Mouse (Mus musculus) skeletal muscle tissue, adult 2 months (tissue): ENCODE results near the gene Lcmt2.
"Not testable (repeated sequence)": the region's sequence is repeated elsewhere in the genome, so short reads cannot be mapped to it uniquely, and the experiment has no call there.

Source experiments
- DNase-seq: peaks from one replicate; pipeline ENCODE4 v3.0.0-alpha.2; 2012; ENCODE audit warnings: low read depth, low spot score

The Lcmt2 gene

GRCm38 (mm10) chr2:121140018-121140882 is at the start of gene Lcmt2, which contains the start of gene Adal:
Lcmt2 (minus strand) TSS chr2:121140653.
Adal (plus strand) TSS chr2:121140428.
- peak; percentile 92 for DNase-seq

DNA sequence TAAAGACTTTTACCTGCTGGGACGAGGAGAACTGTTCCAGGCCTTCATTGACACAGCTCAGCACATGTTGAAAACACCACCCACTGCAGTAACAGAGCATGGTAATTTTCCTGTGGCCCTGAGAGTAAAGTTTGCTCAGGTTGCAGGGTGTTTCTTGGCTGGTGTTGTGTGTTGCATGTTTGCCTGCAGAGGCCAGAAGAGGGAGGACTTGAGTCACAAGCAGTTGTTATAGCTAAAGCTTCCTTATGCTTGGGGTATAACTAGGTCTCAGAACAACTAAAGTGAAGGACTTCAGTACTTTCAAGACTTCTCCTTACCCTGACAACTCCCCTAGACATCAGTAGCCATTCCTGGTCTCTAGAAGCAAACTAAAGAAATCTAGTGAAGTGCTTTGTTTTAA is 48.1 kb upstream of the Lcmt2 start:
- no peak for DNase-seq

- no peak for DNase-seq
Observed at GRCm38 (mm10) chr2:121184142-121184541, 43.7 kb upstream of the Lcmt2 start.

- DNase-seq = no peak
Observed at GRCm38 (mm10) chr2:121183431-121183830, 43.0 kb upstream of the Lcmt2 start.

DNA sequence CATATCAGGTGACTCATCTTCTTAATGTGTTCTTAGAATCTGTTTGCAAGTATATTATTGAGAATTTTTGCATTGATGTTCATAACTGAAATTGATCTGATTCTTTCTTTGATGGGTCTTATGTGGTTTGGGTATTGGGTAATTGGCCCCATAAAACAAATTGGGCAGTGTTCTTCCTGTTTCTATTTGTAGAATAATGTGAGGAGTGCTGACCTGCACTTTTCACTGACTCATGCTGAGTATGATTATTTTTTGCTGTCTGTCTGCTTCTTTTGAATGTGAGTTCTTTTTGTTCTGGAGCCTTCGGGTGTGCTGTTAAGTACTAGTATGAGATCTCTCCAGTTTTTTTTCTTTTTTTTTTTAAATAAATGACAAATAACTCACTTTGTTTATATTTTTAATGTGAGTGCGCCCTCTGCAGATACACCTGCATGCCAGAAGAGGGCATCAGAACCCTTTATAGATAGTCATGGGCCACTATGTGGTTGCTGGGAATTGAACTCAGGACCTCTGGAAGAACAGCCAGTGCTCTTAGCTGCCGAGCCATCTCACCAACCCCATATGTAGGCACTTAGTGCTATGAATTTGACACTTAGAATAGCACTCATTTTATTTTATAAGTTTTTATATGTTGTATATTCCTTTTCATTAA is 38.5 kb upstream of the Lcmt2 start:
- no peak for DNase-seq

DNA sequence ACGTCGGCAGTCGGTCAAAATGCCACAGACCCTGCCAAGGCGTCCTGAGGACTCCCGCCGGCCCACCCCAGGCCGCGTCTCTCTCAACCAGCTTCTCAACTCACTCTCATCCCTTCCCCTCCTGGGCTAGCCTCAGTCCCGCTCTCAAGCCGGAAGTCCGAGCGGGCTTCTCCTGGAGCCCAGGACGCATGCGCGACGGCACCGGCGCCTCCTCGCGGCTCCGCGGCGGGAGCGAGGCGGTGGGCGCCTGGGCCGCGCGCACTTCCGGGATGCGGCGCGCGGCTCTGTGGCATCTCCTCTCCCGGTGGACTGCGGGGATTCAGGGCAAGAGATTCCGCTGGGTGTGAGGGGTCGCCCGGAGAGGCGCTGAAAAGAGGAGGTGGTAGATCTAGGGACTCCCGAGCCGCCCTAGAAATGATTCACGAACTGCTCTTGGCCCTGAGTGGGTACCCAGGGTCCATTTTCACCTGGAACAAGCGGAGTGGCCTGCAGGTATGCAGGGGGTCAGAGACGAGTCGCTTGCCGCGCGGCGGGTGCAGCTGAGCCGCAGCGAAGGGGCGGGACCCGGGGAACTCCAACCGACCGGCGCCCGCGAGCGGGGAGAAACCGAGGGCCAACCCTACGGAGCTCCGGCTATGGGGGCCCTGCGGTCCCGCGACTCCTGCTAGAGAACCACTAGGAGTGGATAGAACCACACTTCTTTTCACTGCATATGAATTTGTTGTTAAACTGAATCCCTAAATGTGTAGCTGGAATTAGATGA is 30.7 kb upstream of the Lcmt2 start, which contains the start of gene Zscan29:
Gene Zscan29, minus strand, starts transcription at position 146 of the 763 bp plus-strand sequence.
- peak; percentile 85 for DNase-seq

DNA sequence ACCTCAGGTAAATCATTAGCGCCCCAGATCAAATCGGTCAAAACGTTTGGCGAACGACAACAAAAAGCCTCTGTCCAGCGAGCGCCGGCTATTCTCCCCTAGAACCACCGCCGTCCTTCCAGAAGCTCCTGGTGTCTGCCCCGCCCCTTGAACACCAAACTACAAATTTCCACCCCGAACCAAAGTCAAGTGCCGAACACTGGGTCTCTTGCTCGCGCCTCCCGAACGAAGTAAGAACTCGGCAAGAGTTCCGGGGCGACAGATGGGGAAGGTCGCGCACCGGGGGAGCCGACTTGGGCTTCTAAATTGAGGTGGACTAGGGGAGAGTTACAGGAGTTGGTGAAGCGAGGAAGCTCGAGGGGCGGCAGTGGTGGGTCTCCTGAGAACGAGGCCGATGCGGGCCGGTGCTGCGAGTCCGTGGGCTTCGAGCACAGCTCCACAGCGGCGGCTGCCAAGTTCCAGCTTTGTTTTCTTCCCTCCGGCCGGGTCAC is 30.1 kb upstream of the Lcmt2 start, which contains the start of gene Tubgcp4:
Gene Tubgcp4, plus strand, starts transcription at position 174 of the 491 bp plus-strand sequence.
- no peak for DNase-seq

DNA sequence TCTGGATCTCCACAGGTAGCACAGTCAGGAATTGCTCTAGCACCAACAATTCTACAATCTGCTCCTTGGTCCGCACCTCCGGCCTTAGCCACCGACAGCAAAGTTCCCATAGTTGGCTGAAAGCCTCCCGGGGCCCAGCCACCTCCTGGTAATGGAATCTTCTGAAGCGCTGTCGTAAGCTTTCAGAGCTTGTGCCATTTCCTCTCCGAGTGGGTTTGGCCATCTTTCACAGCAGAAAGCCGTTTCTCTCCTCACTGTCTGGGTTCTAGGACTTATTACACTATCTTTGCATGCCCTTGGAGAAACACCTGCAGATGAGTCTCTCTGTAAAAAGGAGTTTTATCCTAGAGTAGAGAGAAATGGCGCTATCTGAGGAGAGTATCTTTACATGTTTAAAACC is 29.4 kb upstream of the Lcmt2 start:
- peak; percentile 19 for DNase-seq

GRCm38 (mm10) chr2:121169173-121169572 is 28.7 kb upstream of the Lcmt2 start:
- no peak for DNase-seq

DNA sequence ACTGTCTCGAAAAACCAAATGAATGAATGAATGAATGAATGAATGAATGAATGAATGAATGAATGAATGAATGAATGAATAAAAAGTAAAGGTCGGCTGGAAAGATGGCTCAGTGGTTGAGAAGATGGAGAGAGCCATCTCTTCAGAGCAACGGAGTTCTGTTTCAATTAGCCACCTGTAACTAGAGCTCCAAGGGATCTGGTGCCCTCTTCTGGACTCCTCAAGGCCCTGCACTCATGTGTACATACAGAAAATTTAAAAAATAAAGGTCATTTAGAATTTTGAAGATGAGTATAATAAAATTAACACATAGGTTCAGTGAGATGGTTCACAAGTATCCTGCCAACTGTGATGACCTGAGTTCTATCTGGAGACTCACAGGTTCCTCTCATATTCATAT is 12.6 kb upstream of the Lcmt2 start:
- DNase-seq = no peak

DNA sequence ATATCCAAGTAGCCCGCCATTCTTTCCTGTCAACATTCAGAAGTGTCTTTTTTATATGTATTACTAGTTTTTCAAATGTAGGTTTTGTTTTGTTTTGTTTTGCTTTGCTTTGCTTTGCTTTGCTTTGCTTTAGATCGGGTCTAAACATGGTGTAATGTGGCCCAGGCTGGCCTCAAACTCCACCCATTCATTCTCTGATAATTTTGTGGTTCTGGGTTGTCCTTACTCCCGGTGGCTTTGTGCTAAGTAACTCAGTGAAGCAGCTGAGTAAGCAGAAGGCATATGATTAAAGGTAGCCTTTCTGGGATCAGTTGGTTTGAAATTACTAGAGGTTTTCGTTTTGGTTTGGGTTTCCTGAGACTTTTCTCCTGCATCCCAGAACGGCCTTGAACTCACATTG is 9.2 kb upstream of the Lcmt2 start:
- DNase-seq = no peak

- DNase-seq = no peak
Observed at GRCm38 (mm10) chr2:121142415-121142814, 2.0 kb upstream of the Lcmt2 start.

GRCm38 (mm10) chr2:121141216-121142035 is 973 bp upstream of the Lcmt2 start:
- DNase-seq = no peak

DNA sequence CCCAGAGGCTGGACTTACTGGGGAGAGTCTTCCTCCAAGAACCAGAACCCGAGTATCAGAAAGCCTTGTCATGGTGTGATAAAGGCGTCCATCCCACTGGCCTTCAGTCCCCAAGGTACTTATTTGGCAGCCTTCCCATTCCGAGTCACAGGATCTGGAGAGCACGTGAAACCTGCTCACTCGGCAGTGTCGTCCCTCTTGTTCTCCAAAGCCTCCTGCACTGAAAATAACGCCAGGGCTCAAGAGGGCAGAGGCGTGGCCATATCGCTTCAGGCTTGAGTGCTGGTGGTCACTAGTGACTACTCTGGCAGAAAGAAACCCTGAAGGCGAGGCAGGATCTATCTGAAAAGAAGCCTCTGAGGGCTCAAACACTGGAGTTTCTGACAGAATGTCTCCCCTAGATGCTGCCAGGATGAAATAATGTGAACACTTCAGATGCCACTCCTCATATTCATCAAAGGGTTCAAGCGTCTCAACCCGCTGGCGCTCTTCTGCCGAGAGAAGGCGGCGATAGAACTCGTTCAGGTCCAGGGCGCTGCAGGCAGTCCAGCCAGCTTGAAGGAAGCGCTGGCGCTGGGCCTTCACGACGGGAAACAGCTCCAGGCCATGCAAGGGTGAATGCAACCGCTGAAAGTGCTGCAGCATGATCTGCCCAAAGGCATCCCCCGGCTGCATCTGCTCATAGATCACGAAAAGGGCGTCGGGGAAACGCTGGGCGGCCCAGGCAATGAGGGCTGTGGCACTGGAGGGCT is 1.0 kb downstream of the Lcmt2 start:
- DNase-seq = peak; percentile 40

- no peak for DNase-seq
Observed at GRCm38 (mm10) chr2:121137371-121137770, 3.1 kb downstream of the Lcmt2 start.

DNA sequence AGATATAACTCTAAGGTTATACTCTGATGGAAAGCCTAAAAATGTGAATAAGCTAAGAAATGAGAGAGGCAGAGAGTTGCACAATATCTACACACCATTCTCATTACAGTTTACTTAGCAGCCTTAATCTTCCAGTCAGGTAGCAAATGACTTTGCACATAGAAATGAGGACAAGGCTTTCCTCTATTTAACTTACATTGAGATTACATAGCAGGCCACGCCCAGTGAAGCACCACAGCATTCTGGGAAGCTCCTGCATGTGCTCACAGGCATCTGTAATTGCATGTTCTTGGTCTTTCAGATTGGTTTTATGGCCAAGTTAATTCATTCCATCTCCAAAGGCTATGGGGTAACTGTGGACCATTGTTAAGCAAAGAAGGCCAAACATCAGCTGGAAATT is 7.6 kb downstream of the Lcmt2 start:
- no peak for DNase-seq

- DNase-seq = no peak
Observed at GRCm38 (mm10) chr2:121128865-121129620, 11.4 kb downstream of the Lcmt2 start.

GRCm38 (mm10) chr2:121127536-121127935 is 12.9 kb downstream of the Lcmt2 start:
- DNase-seq = no peak

DNA sequence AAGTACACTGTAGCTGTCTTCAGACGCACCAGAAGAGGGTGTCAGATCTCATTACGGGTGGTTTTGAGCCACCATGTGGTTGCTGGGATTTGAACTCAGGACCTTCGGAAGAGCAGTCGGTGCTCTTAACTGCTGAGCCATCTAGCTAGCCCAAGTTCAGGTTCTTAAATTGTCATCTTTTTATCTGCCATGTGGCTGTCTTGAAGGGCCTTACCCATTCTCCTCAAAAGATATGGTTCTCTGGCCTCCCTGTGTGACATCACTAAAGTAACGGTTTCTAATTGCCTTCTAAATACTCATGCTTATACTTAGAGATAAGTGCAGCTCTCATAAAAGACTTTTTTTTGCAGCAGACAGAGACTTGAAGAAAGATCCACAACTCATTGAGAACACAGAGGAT is 14.2 kb downstream of the Lcmt2 start:
- DNase-seq = not testable (repeated sequence)
